Mouse (Mus musculus) retina, postnatal 1 day (tissue): ENCODE data around the gene Acvr1b.

Experiments
- DNase-seq: peaks from one replicate; pipeline ENCODE4 v3.0.0-alpha.2; 2012

The Acvr1b gene

DNA sequence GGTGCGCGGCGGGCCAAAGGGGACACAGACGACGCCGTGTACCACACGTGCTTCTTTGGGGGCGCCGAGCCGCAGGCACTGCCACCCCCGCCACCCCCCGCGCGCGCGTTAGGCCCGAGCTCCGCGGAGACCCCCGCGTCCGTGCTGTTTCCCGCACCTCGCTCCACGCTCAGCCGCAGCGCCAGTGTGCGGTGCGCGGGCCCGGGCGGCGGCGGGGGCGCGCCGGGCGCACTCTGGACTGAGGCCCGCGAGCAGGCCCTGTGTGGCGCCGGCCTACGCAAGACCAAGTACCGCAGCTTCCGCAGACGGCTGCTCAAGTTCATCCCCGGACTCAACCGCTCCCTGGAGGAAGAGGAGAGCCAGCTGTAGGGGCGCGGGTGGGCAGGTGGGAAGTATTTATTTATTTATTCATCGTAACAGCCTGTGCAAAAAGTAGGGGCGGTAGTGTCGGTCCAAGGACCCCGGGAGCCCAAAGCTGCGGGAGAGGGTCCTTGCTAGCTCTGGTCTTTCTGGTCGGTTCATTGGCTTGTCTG, 57.8 kb downstream of the Acvr1b start:
- DNase-seq = no peak

DNA sequence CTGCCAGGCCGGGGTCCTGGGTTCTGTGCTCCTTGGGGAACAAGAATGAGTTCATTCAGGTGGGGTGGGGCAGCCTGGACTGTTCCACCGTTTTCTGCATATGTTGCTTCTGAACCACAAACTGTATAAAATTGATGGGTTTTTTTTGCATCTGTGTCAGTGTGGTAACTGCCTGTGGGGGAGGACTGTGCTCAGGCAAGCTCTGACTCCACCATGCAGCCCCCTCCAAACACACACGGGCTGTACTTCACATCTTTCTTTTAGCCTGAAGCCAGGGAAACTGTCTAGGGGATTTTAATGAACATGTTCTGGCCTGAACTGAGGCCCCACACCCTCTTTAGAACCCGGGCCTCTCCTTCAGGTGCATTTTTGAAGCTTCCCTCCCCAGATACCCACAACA, 58.7 kb downstream of the Acvr1b start:
- DNase-seq = no peak

GRCm38 (mm10) chr15:101233183-101233582, 59.3 kb downstream of the Acvr1b start:
- no peak for DNase-seq

DNA sequence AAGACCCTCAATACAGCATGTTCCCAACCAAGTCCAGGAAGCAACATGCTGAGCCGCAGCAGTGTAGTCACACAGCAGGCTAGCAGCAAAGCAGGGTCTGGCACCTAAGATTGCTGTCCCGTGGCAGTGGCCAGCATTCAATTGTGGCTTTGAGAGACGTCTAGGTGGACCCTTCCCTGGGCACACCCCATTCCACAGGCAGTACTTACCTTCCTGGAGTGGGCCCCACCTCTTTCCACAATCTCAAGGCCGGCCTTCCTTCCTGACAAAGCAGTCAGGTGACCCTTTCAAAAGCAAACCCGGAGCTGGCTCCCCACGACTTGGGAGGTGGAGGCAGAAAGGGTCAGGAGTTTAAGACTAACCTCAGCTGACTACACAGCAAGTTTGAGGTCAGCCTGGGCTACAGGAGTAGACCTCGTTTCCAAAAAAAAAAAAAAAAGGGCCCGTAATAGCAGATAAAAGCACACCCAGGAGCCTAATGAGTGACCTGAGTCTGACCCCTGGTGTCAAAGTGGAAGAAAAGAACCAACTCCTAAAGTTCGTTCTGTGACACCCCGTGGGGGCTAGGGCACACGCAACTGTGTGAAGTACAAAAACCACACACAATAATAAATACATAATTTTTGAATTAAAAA, 59.9 kb downstream of the Acvr1b start:
- DNase-seq = no peak

DNA sequence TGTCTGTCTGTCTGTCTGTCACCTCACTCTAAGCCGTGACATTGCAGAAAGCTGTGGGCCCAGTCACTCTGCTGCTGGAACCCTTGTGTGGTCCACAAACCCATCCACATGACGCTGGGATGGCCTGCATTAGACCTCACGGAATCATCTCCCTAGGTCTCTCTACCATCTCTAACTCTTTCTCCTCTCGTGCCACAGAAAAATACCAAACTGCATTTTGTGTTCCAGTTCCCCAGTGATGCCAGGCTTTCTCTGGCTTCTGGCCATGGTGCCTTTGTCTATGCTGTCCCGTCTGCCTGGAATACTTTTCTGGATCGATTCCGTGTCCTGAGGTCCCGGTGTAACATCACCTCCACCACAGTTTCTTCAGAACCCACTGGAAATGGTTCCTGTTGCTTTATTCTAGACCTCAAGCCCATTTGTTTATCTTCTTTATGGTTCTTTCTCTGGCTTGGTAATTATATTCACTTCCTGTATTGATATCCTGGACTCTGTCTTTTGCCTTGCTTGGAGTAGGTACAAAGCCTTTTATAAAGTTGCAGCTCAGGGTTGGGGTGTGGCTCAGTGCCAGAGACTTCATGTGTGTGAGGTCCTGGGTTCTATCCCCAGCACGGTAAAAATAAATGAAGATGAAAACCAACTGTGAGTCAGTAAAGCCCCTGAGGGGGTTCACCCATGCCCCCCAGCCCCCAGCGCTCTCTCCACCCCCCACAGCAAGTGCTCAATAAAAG, 60.9 kb downstream of the Acvr1b start:
- no peak for DNase-seq

DNA sequence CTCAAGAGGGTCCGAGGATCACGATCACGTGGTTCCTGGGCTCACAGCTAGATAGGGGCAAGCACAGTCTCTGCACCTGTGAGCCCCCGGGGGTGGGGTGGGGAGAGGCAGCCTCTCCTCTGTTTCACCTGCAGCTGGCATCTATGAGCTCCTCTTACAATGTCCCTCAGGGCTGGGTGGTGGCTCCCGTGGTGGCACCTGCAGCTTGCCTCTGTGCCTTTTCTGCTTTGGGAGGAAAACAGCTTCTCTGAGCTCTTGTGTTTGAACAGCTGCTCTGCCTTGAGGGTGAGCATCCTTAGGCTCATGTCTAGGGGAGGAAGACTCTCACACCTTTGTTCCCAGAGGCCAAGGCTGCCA, 61.5 kb downstream of the Acvr1b start:
- no peak for DNase-seq

- no peak for DNase-seq
Measured at GRCm38 (mm10) chr15:101235728-101236327, 62.0 kb downstream of the Acvr1b start.

- peak; percentile 78 for DNase-seq
Measured at GRCm38 (mm10) chr15:101236878-101237277, 63.0 kb downstream of the Acvr1b start.

DNA sequence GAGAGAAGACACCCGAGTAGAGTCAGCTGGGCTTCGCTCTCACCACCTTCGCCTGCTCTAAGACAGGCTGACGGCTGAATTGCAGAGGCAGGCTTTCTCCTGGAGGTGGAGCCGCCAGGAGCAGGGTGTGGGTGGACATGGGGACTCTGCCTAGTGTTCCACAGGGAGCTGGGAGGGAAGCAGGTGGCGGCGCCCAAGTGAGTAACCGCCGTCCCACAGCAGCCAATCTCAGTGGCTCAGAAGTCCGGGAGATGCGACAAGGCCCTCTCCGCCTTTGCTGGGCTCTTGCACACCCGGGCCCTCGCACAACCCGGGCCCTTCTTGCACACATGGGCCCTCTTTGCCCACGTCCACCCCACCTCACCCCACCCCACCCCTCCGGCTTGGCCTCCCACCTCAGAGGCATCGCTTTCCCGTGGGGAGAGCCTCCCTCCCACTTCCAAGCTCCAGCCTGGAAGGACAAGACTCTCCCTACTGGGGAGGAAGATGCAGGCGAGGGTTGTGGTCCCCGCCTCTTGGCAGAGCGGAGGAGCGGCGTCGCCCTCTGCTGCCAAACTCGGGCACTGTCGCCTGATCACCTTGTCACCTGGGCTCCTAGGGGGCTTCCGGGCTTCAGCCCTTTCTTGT, 65.1 kb downstream of the Acvr1b start:
- DNase-seq = peak; percentile 73

DNA sequence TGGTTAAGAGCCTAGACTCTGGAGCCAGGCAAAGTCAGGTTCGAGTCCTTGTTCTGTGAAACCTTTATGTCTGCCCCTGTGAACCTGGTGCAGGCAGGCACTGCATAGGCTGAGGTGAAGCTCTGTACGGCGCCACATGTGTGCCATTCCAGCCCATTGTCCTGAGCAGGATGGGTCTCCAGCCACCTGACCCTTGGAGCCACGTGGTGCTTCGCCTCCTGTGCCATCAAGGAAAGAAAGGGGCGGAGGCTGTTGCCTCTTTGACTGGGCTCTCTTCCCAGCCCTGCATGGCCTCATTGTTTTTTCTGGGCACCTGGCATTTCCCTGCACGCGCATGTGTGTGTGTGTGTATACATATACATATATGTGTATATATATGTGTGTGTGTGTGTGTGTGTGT, 66.0 kb downstream of the Acvr1b start:
- no peak for DNase-seq

- peak; percentile 90 for DNase-seq
Measured at GRCm38 (mm10) chr15:101240799-101241204, 66.9 kb downstream of the Acvr1b start.

- no peak for DNase-seq
Measured at GRCm38 (mm10) chr15:101241236-101241635, 67.4 kb downstream of the Acvr1b start.

GRCm38 (mm10) chr15:101241853-101242252, 68.0 kb downstream of the Acvr1b start:
- no peak for DNase-seq

- peak; percentile 61 for DNase-seq
Measured at GRCm38 (mm10) chr15:101242645-101243044, 68.8 kb downstream of the Acvr1b start.

GRCm38 (mm10) chr15:101244012-101244411, 70.1 kb downstream of the Acvr1b start:
- DNase-seq = no peak

DNA sequence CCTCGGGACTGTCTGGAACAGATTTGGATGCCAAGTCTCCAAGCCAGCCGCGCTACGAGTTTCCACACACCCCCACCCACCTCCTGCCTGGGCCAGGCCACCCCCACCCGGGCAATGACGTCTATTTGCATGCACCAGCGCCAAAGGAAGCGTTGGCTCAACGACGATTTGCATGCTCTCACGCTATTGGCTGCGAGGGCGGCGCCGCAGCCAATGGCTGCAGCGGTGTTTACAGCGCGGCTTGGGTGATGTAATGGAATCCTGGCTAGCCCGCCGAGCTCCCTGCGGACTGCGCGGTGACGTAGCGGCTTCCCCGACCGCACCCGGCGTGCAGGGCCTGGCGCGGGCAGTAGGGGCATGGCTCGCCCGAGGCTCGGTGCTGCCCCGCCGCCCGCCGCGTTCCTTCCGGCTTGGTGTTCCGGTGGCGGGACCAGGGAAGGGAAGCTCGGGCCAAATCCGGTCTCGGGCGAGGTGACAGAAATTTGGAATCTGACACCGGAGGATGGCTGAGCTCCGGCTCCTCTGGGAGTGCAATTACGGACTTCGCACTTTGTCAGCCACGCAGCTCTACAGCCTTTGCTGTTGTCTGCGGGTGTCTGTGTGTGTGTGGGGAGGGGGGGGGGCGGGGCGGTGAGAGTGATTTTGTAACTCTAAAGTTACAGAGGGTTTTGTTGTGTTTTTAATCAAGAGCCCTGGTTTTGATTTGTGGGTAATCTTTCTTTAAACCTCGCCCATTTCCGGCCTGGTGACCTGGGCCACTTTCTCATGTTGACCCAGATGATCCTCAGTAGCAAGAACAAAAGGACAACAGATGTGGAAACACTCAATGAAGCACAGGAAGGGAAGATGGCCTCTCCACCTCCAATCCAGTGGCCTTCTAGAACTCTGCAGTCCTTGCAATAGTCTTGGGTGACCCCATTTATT, 72.6 kb downstream of the Acvr1b start:
- DNase-seq = peak; percentile 99

DNA sequence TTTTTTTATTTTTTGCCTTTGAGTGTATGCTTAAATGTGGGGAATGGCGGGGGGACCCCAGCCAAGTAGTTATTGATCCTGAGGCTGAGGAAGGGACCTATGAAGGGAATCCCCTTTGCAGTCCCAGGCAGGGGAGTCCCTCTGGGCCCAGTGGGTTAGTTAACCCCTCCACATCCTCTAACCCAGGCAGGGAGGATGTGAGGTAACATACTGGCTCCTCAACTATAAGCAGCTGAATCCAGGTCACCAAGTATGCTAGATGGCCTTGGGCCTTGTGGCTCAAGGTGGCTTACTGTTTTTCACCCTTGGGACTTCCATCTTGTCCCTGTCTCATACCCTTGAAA, 73.3 kb downstream of the Acvr1b start:
- DNase-seq = no peak

DNA sequence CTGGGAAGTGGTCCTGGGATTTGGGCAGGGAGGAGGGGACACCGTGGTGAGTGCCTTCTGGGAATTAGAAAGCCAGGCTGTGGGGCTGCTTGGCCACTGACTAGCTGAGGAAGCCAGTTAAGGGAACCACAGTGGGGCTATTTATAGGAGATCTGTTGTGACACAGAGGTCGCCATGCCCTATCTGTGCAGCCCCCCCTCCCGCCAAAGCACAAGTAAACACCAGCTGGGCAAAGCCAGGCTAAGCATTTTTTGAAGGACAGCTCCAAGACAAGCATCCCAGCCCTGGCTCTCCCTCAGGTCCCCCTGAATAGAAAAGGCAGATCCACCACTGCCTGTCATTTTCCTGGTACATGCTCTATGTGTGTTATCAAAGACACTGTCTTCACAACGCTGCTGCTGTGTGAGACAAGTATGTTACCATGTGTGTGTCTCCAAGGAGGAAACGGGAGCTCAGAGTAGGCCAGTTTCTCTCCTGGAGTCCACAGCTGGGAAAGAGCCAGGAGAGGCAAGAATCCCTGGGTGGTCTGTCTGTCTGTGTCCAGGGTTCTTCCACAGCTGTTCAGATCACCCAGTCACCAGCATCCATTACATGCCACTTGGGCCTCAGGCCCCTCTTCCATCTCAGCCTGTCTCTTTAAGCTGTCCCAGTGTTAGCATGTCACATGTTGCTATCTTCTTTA, 74.3 kb downstream of the Acvr1b start:
- DNase-seq = no peak

DNA sequence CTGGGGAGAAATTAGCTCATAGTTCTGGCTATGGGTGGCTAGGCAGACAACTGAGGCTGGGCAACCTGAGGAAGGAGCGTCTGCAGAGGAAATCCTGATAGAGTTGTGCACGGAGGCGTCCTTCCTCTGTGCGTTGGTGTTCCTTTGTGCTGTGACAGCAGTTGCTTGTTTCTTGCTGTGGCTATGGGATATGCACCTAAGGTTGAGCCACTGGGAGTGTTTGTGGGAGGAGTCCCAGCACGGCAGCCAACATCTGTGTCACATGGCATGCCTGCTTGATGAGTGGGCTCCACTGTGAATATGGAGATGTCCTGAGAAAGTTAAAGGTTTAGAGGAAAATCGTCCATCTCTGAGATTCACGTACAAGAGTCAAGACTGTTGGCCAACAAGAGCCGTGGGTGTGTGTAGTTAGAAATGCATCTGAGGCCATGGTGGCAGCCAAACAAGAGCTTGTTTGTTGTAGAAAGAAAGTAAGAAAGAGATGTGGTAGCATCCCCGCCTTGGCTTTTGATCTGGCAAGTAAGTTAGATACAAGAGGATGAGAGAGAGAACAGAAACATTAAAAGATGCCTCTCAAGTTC, 76.4 kb downstream of the Acvr1b start:
- DNase-seq = no peak

DNA sequence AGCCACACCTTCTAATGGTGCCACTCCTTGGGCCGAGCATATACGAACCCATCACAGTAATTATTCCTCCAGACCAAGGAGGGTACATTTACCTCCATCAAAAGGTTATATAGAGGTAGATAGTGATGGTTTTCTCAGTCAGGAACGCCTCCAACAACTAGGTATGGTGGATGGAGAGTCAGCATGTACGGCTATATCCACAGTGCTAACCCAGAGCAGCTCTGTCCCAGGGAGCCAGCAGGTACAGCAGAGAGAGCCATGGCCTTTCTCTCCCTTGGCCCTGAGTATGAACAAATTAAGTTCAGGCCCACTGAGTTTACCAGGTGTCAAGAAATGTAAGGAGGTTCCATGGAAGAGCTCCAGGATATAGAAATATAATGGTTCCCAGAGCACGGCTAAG, 78.1 kb downstream of the Acvr1b start:
- no peak for DNase-seq

DNA sequence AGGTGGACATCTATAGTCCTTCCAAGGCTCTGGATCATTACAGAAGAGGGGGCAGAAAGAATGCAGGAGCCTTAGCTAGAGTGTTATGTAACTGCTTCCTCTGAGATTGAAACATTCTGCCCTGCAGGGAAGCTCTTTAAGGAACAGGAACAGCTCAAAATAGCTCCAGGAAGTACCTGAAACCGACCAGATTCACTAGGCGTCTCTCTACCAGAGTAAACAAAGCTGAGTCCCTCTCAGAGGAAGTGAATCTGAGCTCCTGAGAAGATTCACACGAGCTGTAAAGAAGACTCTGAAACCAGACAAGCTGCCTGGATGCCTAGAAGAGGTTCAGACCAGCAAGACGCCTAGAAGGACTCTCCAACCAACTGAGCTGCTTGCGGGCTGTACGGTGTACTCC, 78.7 kb downstream of the Acvr1b start:
- DNase-seq = no peak

DNA sequence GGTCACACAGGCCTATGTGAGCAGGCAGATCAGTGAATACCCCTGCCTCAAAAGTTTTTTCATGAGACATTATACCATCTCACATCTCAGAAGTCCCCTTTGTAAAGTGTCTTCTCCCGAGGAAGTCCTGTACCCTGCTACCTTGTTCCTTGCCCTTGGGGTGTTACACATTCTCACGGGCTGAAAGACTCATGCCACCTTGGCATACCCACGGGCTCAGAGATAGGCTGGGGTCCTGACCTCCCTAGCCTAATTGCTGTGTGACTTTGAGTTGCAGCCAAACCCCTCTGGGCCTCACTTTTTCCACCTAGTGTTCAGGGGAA, 79.7 kb downstream of the Acvr1b start:
- no peak for DNase-seq
